Mouse (Mus musculus): ENCODE results near the gene Rabep1.

- TF ChIP-seq GATA1 (IDR thresholded peaks at IDR 0.05; ENCODE audit: borderline replicate concordance, low read length) = no peak
- no peak for TF ChIP-seq FLI1 (IDR thresholded peaks at IDR 0.05; ENCODE audit: low read length)
Measured at GRCm38 (mm10) chr11:70931461-70931860, 86.9 kb downstream of the Rabep1 start.

Measured in megakaryocyte, embryonic 14.5 days (primary cell).